Mouse (Mus musculus): Measurements from ENCODE around the gene Slc2a4. TPM values are rescaled to one million over a fixed set of nuclear protein-coding genes. Genes with fewer than 3 reads are reported as not detected.
"Not testable (repeated sequence)": the region's sequence is repeated elsewhere in the genome, so short reads cannot be mapped to it uniquely, and the experiment has no call there.

Slc2a4 gene
- polyA plus RNA-seq, 1 experiment from 2014 or later = 4.7 TPM

- Histone ChIP-seq H3K4me2 (ENCODE audit: low read length) (peak within 1 kb of the TSS; percentile 11), H3K27me3 (replicated peaks; ENCODE audit: control insufficient read depth, insufficient read depth, low read length) (peaks cover 46% of the 10 kb centered on the region), H3K27ac (ENCODE audit: low read depth, low read length) (no peak within 1 kb of the TSS), H3K4me3 (ENCODE audit: low read length) (peak within 1 kb of the TSS; percentile 12; the same call in 1 of the 2 replicates), H3K4me1 (ENCODE audit: control insufficient read depth, insufficient read depth, low read depth, low read length) (peaks cover 8% of the 10 kb centered on the region), H3K9ac (ENCODE audit: low read depth, low read length) (no peak within 1 kb of the TSS), H3K36me3 (ENCODE audit: control insufficient read depth, insufficient read depth, low read length) (peaks cover 10% of the 10 kb centered on the region), H3K9me3 (ENCODE audit: control insufficient read depth, low read length) (no peaks in the 10 kb centered on the region)
- WGBS = 11% methylated on average over 24 of the region's 24 CpGs
- ATAC-seq = no peak
These were observed 16.8 kb upstream of the Slc2a4 start, which contains the start of gene Cldn7 for GRCm38 (mm10) chr11:69964650-69965270. Gene Cldn7, plus strand, starts transcription at chr11:69964779.

DNA sequence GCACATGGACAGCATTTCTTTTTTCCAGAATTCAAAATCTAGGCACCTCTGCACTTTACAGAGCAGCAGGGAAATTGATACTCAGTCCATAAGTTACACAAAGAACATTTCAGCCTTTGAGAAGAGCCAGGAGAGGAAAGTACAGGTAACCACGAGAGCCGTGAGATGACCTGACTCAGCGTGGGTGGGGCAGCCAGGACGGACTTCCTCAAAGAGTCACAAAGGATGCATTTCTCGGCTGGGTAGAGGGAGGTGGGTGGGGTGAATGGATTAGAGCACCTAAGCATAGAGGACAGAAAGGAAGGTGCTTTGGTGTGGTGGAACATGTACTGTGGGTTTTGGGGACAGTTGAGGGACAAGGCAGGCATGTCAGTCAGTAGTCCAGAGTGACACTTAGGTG, 13.9 kb upstream of the Slc2a4 start:
- Histone ChIP-seq H3K9ac (ENCODE audit: low read depth, low read length) (no peak overlapping the region), H3K27ac (ENCODE audit: low read depth, low read length) (no peak overlapping the region), H3K27me3 (replicated peaks; ENCODE audit: control insufficient read depth, insufficient read depth, low read length) (peaks cover 34% of the 10 kb centered on the region), H3K4me3 (ENCODE audit: low read length) (no peak overlapping the region), H3K9me3 (ENCODE audit: control insufficient read depth, low read length) (no peaks in the 10 kb centered on the region), H3K4me1 (ENCODE audit: control insufficient read depth, insufficient read depth, low read depth, low read length) (peaks cover 8% of the 10 kb centered on the region), H3K36me3 (ENCODE audit: control insufficient read depth, insufficient read depth, low read length) (no peaks in the 10 kb centered on the region), H3K4me2 (ENCODE audit: low read length) (no peak overlapping the region)
- ATAC-seq = no peak
- WGBS = 45% methylated on average over 5 of the region's 5 CpGs

- Histone ChIP-seq H3K9me3 (ENCODE audit: control insufficient read depth, low read length) (no peaks in the 10 kb centered on the region), H3K9ac (ENCODE audit: low read depth, low read length) (no peak overlapping the region), H3K27ac (ENCODE audit: low read depth, low read length) (no peak overlapping the region), H3K4me3 (ENCODE audit: low read length) (no peak overlapping the region), H3K4me2 (ENCODE audit: low read length) (no peak overlapping the region), H3K36me3 (ENCODE audit: control insufficient read depth, insufficient read depth, low read length) (no peaks in the 10 kb centered on the region), H3K4me1 (ENCODE audit: control insufficient read depth, insufficient read depth, low read depth, low read length) (peaks cover 4% of the 10 kb centered on the region; the same call in 1 of the 2 replicates), H3K27me3 (replicated peaks; ENCODE audit: control insufficient read depth, insufficient read depth, low read length) (peaks cover 30% of the 10 kb centered on the region)
- ATAC-seq = no peak
- 30% methylated on average over 5 of the region's 5 CpGs for WGBS
These were observed 12.6 kb upstream of the Slc2a4 start for GRCm38 (mm10) chr11:69960616-69961015.

GRCm38 (mm10) chr11:69956218-69956617, 8.2 kb upstream of the Slc2a4 start:
- Histone ChIP-seq H3K27ac (ENCODE audit: low read depth, low read length) (no peak overlapping the region), H3K9ac (ENCODE audit: low read depth, low read length) (no peak overlapping the region), H3K4me3 (ENCODE audit: low read length) (no peak overlapping the region), H3K27me3 (replicated peaks; ENCODE audit: control insufficient read depth, insufficient read depth, low read length) (peaks cover 3% of the 10 kb centered on the region; the same call in 1 of the 2 replicates), H3K36me3 (ENCODE audit: control insufficient read depth, insufficient read depth, low read length) (no peaks in the 10 kb centered on the region), H3K4me2 (ENCODE audit: low read length) (no peak overlapping the region), H3K4me1 (ENCODE audit: control insufficient read depth, insufficient read depth, low read depth, low read length) (no peaks in the 10 kb centered on the region), H3K9me3 (ENCODE audit: control insufficient read depth, low read length) (no peaks in the 10 kb centered on the region)
- ATAC-seq = no peak
- WGBS = 68% methylated on average over 1 of the region's 1 CpGs

GRCm38 (mm10) chr11:69955618-69956017, 7.6 kb upstream of the Slc2a4 start:
- ATAC-seq; H3K4me3 ChIP-seq (ENCODE audit: low read length); H3K27ac ChIP-seq (ENCODE audit: low read depth, low read length); H3K36me3 ChIP-seq (ENCODE audit: control insufficient read depth, insufficient read depth, low read length); H3K4me2 ChIP-seq (ENCODE audit: low read length); H3K9ac ChIP-seq (ENCODE audit: low read depth, low read length); H3K4me1 ChIP-seq (ENCODE audit: control insufficient read depth, insufficient read depth, low read depth, low read length); H3K9me3 ChIP-seq (ENCODE audit: control insufficient read depth, low read length); H3K27me3 ChIP-seq (replicated peaks; ENCODE audit: control insufficient read depth, insufficient read depth, low read length): not testable (repeated sequence)
- 81% methylated on average over 4 of the region's 4 CpGs for WGBS

DNA sequence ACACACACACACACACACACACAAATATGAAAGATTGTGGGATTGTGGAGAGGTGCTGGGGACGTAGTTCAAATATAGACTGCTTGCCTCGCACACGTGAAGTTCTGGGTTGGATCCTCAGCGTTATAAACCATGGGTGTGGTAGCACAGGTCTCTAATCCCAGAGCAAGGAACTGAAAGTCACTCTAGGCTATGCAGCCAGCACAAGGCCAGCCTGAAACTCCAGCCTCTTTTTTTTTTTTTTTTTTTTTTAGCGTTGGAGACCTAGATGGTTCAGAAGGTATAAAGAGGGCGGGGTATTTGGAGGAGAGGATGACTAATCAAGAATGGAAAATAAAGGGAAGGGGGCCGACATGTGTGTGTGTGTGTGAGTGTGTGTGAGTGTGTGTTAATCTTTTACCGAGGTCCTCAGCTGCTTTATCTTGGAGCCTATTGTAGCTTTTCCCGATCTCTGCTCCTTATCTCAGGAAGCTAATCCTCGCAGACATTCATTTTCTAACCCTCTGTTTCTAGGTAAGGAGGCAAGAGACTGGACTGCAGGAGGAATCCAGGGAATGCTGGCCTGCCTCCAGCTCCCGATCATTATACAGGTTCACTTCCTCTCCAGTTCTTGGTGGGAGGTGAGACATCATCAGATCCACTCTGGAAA, 5.4 kb upstream of the Slc2a4 start:
- Histone ChIP-seq H3K4me1 (ENCODE audit: control insufficient read depth, insufficient read depth, low read depth, low read length) (peaks cover 2% of the 10 kb centered on the region), H3K9ac (ENCODE audit: low read depth, low read length) (no peak overlapping the region), H3K27me3 (replicated peaks; ENCODE audit: control insufficient read depth, insufficient read depth, low read length) (peaks cover 3% of the 10 kb centered on the region; the same call in 1 of the 2 replicates), H3K4me2 (ENCODE audit: low read length) (no peak overlapping the region), H3K4me3 (ENCODE audit: low read length) (no peak overlapping the region), H3K36me3 (ENCODE audit: control insufficient read depth, insufficient read depth, low read length) (no peaks in the 10 kb centered on the region), H3K27ac (ENCODE audit: low read depth, low read length) (no peak overlapping the region), H3K9me3 (ENCODE audit: control insufficient read depth, low read length) (no peaks in the 10 kb centered on the region)
- ATAC-seq = no peak
- 71% methylated on average over 11 of the region's 11 CpGs for WGBS

- H3K4me1 ChIP-seq (ENCODE audit: control insufficient read depth, insufficient read depth, low read depth, low read length) = peaks cover 8% of the 10 kb centered on the region
- no peak for ATAC-seq
- 42% methylated on average over 1 of the region's 1 CpGs for WGBS
- H3K4me2 ChIP-seq (ENCODE audit: low read length) = no peak overlapping the region
- H3K36me3 ChIP-seq (ENCODE audit: control insufficient read depth, insufficient read depth, low read length) = no peaks in the 10 kb centered on the region
- H3K9ac ChIP-seq (ENCODE audit: low read depth, low read length) = no peak overlapping the region
- peaks cover 6% of the 10 kb centered on the region for H3K27me3 ChIP-seq (replicated peaks; ENCODE audit: control insufficient read depth, insufficient read depth, low read length)
- no peaks in the 10 kb centered on the region for H3K9me3 ChIP-seq (ENCODE audit: control insufficient read depth, low read length)
- no peak overlapping the region for H3K4me3 ChIP-seq (ENCODE audit: low read length)
- no peak overlapping the region for H3K27ac ChIP-seq (ENCODE audit: low read depth, low read length)
These were observed 4.3 kb upstream of the Slc2a4 start for GRCm38 (mm10) chr11:69952274-69952673.

DNA sequence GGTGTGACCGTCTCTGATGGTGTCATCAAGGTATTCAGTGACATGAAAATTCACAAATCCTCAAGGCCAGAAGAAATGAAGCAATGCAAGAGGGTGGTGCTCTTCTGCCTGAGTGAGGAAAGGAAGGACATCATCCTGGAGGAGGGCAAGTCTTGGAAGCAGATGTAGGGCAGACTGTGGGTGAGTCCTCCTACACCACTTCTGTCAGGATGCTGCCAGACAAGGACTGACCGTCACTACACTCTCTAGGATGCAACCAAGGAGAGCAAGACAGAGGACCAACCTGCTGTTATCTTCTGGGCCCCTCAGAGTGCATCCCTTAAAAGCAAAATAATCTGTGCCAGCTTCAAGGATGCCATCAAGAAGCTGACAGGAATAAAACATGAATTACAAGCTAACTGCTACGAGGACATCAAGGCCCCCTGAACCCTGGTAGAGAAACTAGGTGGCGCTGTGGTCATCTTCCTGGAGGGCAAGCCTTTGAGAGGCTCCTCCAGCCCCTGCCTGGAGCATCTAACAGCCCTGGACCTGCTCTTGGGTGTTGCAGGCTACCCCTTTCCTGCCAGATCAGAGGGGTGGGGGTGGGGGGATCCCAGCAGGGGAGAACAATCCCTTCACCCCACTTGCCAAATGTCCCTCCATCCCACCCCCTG, 2.9 kb upstream of the Slc2a4 start:
- no peak for ATAC-seq
- Histone ChIP-seq H3K27me3 (replicated peaks; ENCODE audit: control insufficient read depth, insufficient read depth, low read length) (peaks cover 3% of the 10 kb centered on the region), H3K9me3 (ENCODE audit: control insufficient read depth, low read length) (no peaks in the 10 kb centered on the region), H3K9ac (ENCODE audit: low read depth, low read length) (no peak overlapping the region), H3K4me2 (ENCODE audit: low read length) (no peak overlapping the region), H3K36me3 (ENCODE audit: control insufficient read depth, insufficient read depth, low read length) (no peaks in the 10 kb centered on the region), H3K27ac (ENCODE audit: low read depth, low read length) (no peak overlapping the region), H3K4me3 (ENCODE audit: low read length) (no peak overlapping the region), H3K4me1 (ENCODE audit: control insufficient read depth, insufficient read depth, low read depth, low read length) (peaks cover 8% of the 10 kb centered on the region)
- WGBS = 42% methylated on average over 4 of the region's 4 CpGs

DNA sequence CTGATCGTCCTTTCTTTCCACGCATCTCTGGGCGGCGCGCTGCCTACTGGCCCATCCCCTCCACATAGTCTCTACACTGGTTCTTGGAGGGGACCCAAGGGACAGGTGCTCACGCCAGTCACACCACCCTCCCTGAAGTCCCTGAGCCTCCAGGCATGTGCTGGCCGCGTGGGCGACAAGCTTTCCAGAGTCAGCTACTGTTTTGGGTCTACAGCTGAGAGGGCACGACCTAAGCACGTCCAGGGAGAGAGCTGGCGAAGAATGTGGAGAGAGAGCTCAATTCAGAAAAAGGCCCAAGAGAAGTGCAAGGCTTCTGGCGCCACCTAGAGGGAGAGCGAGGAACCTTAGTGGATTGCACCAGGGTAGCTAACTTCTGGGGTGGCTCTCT, 769 bp upstream of the Slc2a4 start:
- Histone ChIP-seq H3K4me1 (ENCODE audit: control insufficient read depth, insufficient read depth, low read depth, low read length) (peaks cover 8% of the 10 kb centered on the region), H3K4me3 (ENCODE audit: low read length) (peak overlapping the region; percentile 50), H3K4me2 (ENCODE audit: low read length) (peak overlapping the region; percentile 65), H3K9ac (ENCODE audit: low read depth, low read length) (no peak overlapping the region), H3K36me3 (ENCODE audit: control insufficient read depth, insufficient read depth, low read length) (no peaks in the 10 kb centered on the region), H3K27ac (ENCODE audit: low read depth, low read length) (0 out of 2 replicates have a peak overlapping the region, but pooled peaks have one; percentile 3), H3K27me3 (replicated peaks; ENCODE audit: control insufficient read depth, insufficient read depth, low read length) (peaks cover 3% of the 10 kb centered on the region), H3K9me3 (ENCODE audit: control insufficient read depth, low read length) (no peaks in the 10 kb centered on the region)
- peak; percentile 50 for ATAC-seq
- 0% methylated on average over 14 of the region's 14 CpGs for WGBS

Measured in hindbrain, embryonic 16.5 days (tissue).